Mouse (Mus musculus): Measurements from ENCODE around the gene Ankrd66. TPM values are rescaled to one million over a fixed set of nuclear protein-coding genes. Genes with fewer than 3 reads are reported as not detected.

Ankrd66 gene
- polyA plus RNA-seq, 1 experiment from 2014 or later = not detected

DNA sequence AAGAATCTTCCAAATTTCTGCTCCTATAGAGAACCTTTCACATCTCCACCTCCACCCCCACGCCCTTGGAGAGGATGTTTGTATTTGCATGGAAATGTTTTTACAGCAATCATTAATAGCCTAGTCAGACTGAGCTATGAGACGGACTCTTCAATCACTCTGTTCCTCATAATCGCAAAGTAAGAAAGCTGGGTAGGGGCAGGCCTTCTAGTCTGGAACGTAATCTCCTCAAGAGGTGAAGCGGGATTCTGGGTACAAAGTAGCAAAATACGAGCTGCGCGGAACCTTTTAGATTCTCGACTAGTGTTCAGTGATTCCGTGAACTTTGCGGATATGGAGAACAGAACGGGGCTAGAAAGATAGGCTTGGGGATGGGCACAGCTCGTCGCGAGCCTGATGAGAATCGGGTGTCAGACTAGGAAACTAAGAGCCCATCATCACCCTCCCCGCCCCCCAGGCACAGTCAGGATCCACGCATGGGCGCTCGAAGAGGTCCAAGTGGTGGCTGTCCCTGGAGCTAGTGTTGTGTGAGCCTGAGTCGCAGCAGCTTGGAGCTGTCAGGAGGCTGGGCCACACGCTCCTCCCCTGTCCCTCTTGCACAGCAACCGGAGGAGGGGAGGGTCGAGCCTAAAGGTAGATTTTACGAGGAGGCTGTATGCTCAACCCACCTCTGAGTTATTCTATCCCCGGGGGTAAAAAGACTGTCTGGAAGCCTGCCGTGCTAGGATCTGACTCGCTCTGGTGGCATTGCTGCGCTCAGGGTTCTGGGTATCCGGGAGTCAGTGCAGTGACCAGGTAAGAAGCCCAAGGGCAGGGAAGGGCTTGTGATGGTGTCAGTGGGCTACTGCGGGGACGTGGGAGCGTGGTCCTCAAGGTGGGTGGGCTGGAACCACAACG is 24.8 kb upstream of the Ankrd66 start, which contains the start of gene Pla2g7:
TSS of gene Pla2g7 (plus strand) at position 107 of the 897 bp plus-strand sequence.
- peak within 1 kb of the TSS; percentile 44 for H3K4me3 ChIP-seq (replicated peaks)
- no peaks in the 10 kb centered on the region for H3K36me3 ChIP-seq (replicated peaks)
- no peaks in the 10 kb centered on the region for H3K9me3 ChIP-seq (replicated peaks)
- peak within 1 kb of the TSS; percentile 61 for H3K4me2 ChIP-seq
- ATAC-seq (ENCODE audit: insufficient read depth) = peak; percentile 63
- no peak within 1 kb of the TSS for H3K27ac ChIP-seq (replicated peaks)
- WGBS (ENCODE audit: insufficient replicate concordance) = 1% methylated on average over 34 of the region's 34 CpGs
- H3K27me3 ChIP-seq = no peaks in the 10 kb centered on the region
- peak within 1 kb of the TSS; percentile 1; the same call in 1 of the 2 replicates for H3K9ac ChIP-seq
- H3K4me1 ChIP-seq (replicated peaks) = 0 out of 2 replicates have a peak, but pooled peaks cover 5% of the 10 kb centered on the region

DNA sequence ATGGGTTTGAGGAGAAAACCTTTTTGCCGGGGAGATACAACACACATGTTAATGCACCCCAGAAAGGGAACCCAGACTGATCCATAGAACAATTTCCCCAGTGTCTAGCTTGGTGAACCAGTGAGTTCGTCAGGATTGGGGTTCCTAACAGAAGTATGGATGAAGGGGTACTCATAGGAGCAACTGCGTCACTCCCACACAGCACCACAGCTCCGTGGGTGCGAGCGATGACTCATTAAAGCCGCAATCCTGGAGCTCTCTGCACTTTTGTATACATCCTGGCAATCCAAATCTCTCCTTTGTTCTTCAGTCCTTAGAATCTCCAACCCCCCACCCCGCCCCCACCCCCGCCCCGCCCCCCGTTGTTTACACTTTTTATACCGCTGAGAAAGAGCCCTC is 24.2 kb upstream of the Ankrd66 start:
- WGBS (ENCODE audit: insufficient replicate concordance) = 20% methylated on average over 12 of the region's 12 CpGs
- H3K4me1 ChIP-seq (replicated peaks) = 0 out of 2 replicates have a peak, but pooled peaks cover 5% of the 10 kb centered on the region
- H3K9me3 ChIP-seq (replicated peaks) = no peaks in the 10 kb centered on the region
- ATAC-seq (ENCODE audit: insufficient read depth) = no peak
- H3K4me2 ChIP-seq = peak overlapping the region; percentile 61
- no peaks in the 10 kb centered on the region for H3K36me3 ChIP-seq (replicated peaks)
- no peaks in the 10 kb centered on the region for H3K27me3 ChIP-seq
- no peak overlapping the region for H3K9ac ChIP-seq
- H3K4me3 ChIP-seq (replicated peaks) = peak overlapping the region; percentile 44
- no peak overlapping the region for H3K27ac ChIP-seq (replicated peaks)

DNA sequence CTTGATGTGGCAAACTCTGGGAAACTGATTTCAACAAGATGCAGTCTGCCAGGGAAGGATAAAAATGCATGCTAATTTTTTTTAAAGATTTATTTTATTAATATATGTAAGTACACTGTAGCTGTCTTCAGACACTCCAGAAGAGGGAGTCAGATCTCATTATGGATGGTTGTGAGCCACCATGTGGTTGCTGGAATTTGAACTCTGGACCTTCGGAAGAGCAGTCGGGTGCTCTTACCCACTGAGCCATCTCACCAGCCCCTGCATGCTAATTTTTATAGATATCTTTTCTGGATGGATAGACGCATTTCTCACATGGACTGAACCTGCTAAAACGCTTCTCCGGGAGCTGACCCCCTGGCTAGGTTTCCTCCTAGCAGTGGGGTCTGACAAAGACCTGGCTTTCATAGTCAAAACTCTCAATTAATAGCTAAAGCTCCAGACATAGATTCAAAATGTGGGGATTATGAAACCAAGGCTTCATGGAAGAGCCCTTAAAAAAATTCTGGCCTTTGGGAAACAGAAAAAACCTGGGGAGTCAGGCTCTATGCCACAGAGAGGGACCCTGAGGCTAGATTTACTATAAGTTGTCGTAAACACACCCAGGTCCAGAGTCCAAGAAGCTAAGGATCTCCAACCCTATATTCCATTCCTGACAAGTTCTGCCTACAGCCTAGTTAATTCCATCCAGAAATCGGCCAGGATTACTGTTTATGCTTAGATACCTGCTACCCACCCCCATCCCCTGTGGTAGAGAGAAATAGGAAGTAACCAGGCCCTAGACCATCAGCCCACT is 20.0 kb upstream of the Ankrd66 start:
- no peaks in the 10 kb centered on the region for H3K4me1 ChIP-seq (replicated peaks)
- no peak overlapping the region for H3K4me2 ChIP-seq
- 61% methylated on average over 7 of the region's 7 CpGs for whole genome bisulfite sequencing (ENCODE audit: insufficient replicate concordance)
- ATAC-seq (ENCODE audit: insufficient read depth) = no peak
- no peak overlapping the region for H3K9ac ChIP-seq
- H3K9me3 ChIP-seq (replicated peaks) = no peaks in the 10 kb centered on the region
- no peaks in the 10 kb centered on the region for H3K36me3 ChIP-seq (replicated peaks)
- no peak overlapping the region for H3K27ac ChIP-seq (replicated peaks)
- no peak overlapping the region for H3K4me3 ChIP-seq (replicated peaks)
- H3K27me3 ChIP-seq = no peaks in the 10 kb centered on the region

DNA sequence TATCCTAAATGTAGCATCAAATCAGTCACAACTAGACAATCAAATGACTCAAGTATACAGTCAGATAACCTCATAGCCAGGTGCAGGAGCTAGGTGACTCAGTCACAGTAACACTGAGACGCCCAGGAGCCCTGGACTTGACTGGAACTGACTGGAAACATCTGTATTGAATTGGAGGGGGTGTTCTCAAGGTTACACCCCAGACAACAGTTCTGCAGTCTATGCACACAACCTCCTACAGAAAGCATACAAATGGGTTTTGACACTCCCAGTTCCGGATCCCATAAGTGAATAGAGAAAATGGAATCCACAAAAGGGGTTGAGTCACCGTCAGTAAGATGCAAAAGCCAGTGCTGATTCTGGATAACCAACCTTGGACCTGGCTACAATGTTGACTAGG is 15.2 kb upstream of the Ankrd66 start:
- H3K27ac ChIP-seq (replicated peaks) = no peak overlapping the region
- no peaks in the 10 kb centered on the region for H3K27me3 ChIP-seq
- WGBS (ENCODE audit: insufficient replicate concordance) = 52% methylated on average over 3 of the region's 3 CpGs
- no peak overlapping the region for H3K4me3 ChIP-seq (replicated peaks)
- no peak for ATAC-seq (ENCODE audit: insufficient read depth)
- no peak overlapping the region for H3K9ac ChIP-seq
- no peak overlapping the region for H3K4me2 ChIP-seq
- H3K36me3 ChIP-seq (replicated peaks) = no peaks in the 10 kb centered on the region
- 0 out of 2 replicates have a peak, but pooled peaks cover 2% of the 10 kb centered on the region for H3K4me1 ChIP-seq (replicated peaks)
- H3K9me3 ChIP-seq (replicated peaks) = no peaks in the 10 kb centered on the region

DNA sequence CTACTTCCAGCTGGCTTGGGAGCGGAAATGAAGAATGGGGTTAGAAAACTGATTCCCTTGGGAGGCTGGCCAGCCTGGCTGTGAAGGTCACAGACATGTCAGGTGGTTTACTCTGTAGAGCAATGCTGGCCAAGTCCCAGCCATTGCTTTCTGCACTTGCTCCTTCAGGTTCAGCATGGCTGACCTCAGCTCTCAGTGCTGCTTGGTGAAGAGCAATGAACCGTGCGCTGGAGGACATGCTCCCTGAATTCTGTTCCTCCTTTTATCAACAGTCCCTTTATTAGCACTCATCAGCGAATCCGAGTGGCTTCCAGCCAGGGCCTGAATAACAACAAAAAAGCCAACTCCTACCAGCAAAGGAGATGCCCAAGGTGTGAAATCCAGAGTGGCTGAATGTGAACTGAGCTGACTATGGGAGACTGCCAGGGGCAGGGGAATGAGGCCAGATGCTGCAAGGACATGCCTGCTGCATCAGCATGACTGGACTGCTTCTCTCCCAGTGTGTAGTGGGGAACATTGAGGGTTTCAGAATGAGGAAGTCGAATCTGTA is 14.2 kb upstream of the Ankrd66 start:
- H3K4me3 ChIP-seq (replicated peaks) = no peak overlapping the region
- no peak overlapping the region for H3K27ac ChIP-seq (replicated peaks)
- peak; percentile 25; the same call in 1 of the 2 replicates for ATAC-seq (ENCODE audit: insufficient read depth)
- no peaks in the 10 kb centered on the region for H3K27me3 ChIP-seq
- H3K9me3 ChIP-seq (replicated peaks) = no peaks in the 10 kb centered on the region
- no peak overlapping the region for H3K4me2 ChIP-seq
- H3K9ac ChIP-seq = no peak overlapping the region
- WGBS (ENCODE audit: insufficient replicate concordance) = 50% methylated on average over 6 of the region's 6 CpGs
- H3K4me1 ChIP-seq (replicated peaks) = 0 out of 2 replicates have a peak, but pooled peaks cover 2% of the 10 kb centered on the region
- no peaks in the 10 kb centered on the region for H3K36me3 ChIP-seq (replicated peaks)

DNA sequence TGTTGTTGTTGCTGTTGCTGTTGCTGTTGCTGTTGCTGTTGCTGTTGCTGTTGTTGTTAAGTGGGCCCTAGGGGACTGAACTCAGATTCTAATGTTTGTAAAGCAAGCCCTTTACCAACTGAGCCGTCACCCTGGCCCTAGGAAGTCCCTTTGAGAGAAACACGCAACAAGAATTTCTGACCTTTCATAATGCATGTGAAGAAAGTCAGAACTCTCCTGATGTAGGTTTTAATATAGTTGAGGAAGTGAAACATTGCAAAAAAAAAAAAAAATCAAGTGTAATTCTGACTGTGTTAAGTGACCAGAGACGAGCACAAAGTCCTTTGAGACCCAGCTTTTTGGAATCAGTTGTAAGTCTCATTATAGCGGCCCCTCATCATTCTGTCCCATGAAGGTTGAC is 13.7 kb upstream of the Ankrd66 start:
- Histone ChIP-seq H3K27me3 (no peaks in the 10 kb centered on the region), H3K9ac (no peak overlapping the region), H3K36me3 (replicated peaks) (no peaks in the 10 kb centered on the region), H3K4me1 (replicated peaks) (0 out of 2 replicates have a peak, but pooled peaks cover 2% of the 10 kb centered on the region), H3K4me2 (no peak overlapping the region), H3K4me3 (replicated peaks) (no peak overlapping the region), H3K9me3 (replicated peaks) (no peaks in the 10 kb centered on the region), H3K27ac (replicated peaks) (no peak overlapping the region)
- no peak for ATAC-seq (ENCODE audit: insufficient read depth)
- WGBS (ENCODE audit: insufficient replicate concordance) = 63% methylated on average over 4 of the region's 4 CpGs

DNA sequence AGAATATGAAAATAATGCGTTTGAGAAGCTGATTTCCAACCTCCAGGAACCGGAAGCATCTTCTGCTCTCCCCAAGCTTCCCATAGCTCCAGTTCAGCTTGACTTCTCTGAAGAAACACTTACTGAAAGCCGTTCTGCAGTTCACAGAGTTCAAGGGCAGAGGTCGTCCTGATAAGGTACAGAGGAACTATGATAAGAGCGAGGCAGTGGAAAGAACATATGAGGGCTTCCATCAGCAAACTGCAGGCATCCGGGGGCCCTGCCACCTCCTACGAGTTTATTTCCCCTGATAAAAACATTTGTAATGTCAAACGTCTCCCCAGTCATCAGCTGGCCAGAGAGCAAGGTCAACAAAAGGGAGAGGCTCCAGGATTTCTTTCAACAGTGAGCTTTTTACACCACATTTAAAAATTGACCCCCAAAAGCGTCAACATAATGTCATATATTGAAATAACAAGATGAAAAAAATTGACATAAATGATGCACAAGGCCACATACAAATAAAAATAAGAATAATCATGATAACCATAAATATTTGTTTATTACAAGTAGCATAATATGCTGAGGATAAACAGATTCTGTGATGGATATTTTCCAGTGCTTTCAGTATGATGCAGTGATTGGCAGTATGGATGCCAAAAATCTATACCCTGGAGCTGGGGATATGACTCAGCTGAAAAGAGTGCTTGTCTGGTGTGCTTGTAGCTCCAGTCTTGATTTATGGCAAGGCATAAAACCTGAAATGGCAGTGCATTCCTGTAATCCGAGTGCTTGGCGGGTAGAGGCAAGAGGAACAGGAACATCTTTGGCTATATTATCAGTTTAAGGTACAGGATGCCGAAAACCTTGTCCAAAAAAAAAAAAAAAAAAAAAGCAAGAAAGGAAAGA is 11.3 kb upstream of the Ankrd66 start:
- H3K4me1 ChIP-seq (replicated peaks) = 0 out of 2 replicates have a peak, but pooled peaks cover 2% of the 10 kb centered on the region
- no peaks in the 10 kb centered on the region for H3K27me3 ChIP-seq
- H3K27ac ChIP-seq (replicated peaks) = no peak overlapping the region
- H3K36me3 ChIP-seq (replicated peaks) = no peaks in the 10 kb centered on the region
- H3K9me3 ChIP-seq (replicated peaks) = no peaks in the 10 kb centered on the region
- ATAC-seq (ENCODE audit: insufficient read depth) = no peak
- no peak overlapping the region for H3K9ac ChIP-seq
- no peak overlapping the region for H3K4me3 ChIP-seq (replicated peaks)
- no peak overlapping the region for H3K4me2 ChIP-seq
- 22% methylated on average over 12 of the region's 12 CpGs for WGBS (ENCODE audit: insufficient replicate concordance)

DNA sequence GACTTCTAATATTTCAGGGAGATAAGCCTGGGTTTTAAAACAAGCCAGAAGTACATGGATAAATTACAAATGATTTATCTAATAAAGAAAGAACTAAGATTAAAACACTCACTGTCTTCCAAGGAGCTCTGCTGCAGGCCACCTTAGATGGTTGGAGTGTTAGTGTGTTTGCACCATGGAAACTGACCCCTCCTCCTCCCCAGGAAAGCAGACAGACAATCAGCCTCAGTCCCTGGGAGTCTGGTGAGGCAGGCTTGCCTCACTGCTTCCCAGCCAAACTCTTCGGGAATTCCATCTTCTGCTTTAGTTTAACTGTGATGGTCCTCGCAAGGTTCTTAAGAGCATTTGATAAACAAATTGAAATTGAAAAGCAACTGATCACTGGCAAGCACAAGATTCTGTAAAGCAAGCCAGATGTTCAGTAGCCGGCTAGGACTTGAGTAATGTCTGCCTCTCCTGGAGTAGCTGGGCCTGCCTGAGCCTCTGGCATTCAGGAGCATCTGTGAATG is 7.7 kb upstream of the Ankrd66 start:
- H3K36me3 ChIP-seq (replicated peaks) = no peaks in the 10 kb centered on the region
- WGBS (ENCODE audit: insufficient replicate concordance) = 59% methylated on average over 3 of the region's 3 CpGs
- H3K9ac ChIP-seq = no peak overlapping the region
- H3K9me3 ChIP-seq (replicated peaks) = no peaks in the 10 kb centered on the region
- no peaks in the 10 kb centered on the region for H3K4me1 ChIP-seq (replicated peaks)
- no peak overlapping the region for H3K4me3 ChIP-seq (replicated peaks)
- H3K27me3 ChIP-seq = no peaks in the 10 kb centered on the region
- no peak overlapping the region for H3K4me2 ChIP-seq
- ATAC-seq (ENCODE audit: insufficient read depth) = no peak
- H3K27ac ChIP-seq (replicated peaks) = no peak overlapping the region

DNA sequence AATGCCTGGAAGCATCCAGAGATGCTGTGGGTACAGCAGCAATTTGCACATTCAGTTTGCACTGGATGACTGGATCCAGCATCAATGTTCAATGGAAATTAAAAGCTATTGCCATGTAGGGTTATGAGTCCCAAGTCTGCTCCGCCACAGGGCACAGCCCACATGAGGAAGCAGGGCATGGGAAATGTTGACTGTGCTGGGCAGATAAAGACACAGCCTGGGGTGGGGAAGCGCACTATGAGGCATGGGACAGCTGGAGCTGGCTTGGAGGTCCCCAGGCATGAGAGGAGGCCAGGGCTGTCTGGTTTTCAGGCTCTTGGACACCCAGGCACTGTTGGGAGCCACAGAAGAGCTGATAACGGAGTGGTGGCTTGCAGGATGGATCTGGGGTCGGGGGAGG is 601 bp upstream of the Ankrd66 start:
- no peak for ATAC-seq (ENCODE audit: insufficient read depth)
- H3K9me3 ChIP-seq (replicated peaks) = no peaks in the 10 kb centered on the region
- H3K4me3 ChIP-seq (replicated peaks) = no peak overlapping the region
- H3K9ac ChIP-seq = no peak overlapping the region
- no peak overlapping the region for H3K27ac ChIP-seq (replicated peaks)
- no peaks in the 10 kb centered on the region for H3K36me3 ChIP-seq (replicated peaks)
- no peaks in the 10 kb centered on the region for H3K4me1 ChIP-seq (replicated peaks)
- H3K27me3 ChIP-seq = no peaks in the 10 kb centered on the region
- 38% methylated on average over 4 of the region's 4 CpGs for WGBS (ENCODE audit: insufficient replicate concordance)
- H3K4me2 ChIP-seq = no peak overlapping the region

DNA sequence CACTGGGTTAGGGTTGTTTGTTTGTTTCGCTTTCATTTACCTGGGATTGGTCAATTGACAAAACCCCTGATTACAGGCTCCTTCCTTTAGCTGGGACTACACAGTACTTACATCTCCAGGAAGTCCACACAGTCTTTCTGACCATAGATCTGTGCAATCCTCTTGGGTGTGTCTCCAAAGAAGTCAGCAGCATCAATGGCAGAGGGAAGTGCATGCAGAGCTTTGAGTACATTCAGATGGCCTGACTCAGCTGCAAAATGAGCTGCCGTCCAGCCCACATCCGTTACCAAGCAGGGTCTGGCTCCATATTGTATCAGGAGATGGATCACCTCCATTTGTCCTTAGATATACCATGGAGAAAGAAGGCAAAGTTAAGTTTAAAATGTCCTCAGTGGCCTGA is 4.7 kb downstream of the Ankrd66 start:
- Histone ChIP-seq H3K27me3 (no peaks in the 10 kb centered on the region), H3K4me3 (replicated peaks) (no peak overlapping the region), H3K4me2 (no peak overlapping the region), H3K9ac (no peak overlapping the region), H3K36me3 (replicated peaks) (no peaks in the 10 kb centered on the region), H3K9me3 (replicated peaks) (no peaks in the 10 kb centered on the region), H3K27ac (replicated peaks) (no peak overlapping the region), H3K4me1 (replicated peaks) (no peaks in the 10 kb centered on the region)
- 61% methylated on average over 3 of the region's 3 CpGs for WGBS (ENCODE audit: insufficient replicate concordance)
- ATAC-seq (ENCODE audit: insufficient read depth) = no peak
